Mouse (Mus musculus) small intestine, adult 2 months (tissue): ENCODE data around the gene Ccdc159. TPM values are rescaled to one million over a fixed set of nuclear protein-coding genes. Genes with fewer than 3 reads are reported as not detected.

Experiments used
- H3K27ac ChIP-seq: fragments of 200-500 bp; 2 replicates; pipeline ENCODE4 v1.5.1; 2012; ENCODE audit warnings: low read depth, low read length, control low read depth, inconsistent platforms; ENCODE audit not compliant: insufficient read depth
- H3K27me3 ChIP-seq: fragments of 200-500 bp; 2 replicates; pipeline ENCODE4 v1.6.1; 2012; ENCODE audit warnings: mild to moderate bottlenecking, moderate library complexity, low read length, inconsistent platforms; ENCODE audit not compliant: control insufficient read depth, insufficient read depth
- H3K36me3 ChIP-seq: fragments of 200-500 bp; 2 replicates; pipeline ENCODE4 v1.6.1; 2012; ENCODE audit warnings: mild to moderate bottlenecking, low read length, control low read depth, inconsistent platforms; ENCODE audit not compliant: control insufficient read depth, insufficient read depth
- H3K4me1 ChIP-seq: fragments of 200-500 bp; 2 replicates; pipeline ENCODE4 v1.6.1; 2012; ENCODE audit warnings: low read length, inconsistent platforms, mixed read lengths; ENCODE audit not compliant: control insufficient read depth, insufficient read depth, insufficient read length
- H3K4me3 ChIP-seq: fragments of 200-500 bp; 2 replicates; pipeline ENCODE4 v1.5.1; 2012; ENCODE audit warnings: low read depth, mild to moderate bottlenecking, control low read depth, inconsistent platforms, low read length, moderate library complexity
- CTCF ChIP-seq: fragments of 200-500 bp; IDR thresholded peaks from 2 replicates; pipeline ENCODE4 v1.5.1; 2012; ENCODE audit warnings: low read depth, mild to moderate bottlenecking, control low read depth, inconsistent platforms, low read length, moderate library complexity, mixed read lengths; ENCODE audit not compliant: insufficient replicate concordance, insufficient read length; ENCODE audit errors: extremely low read depth
- POLR2A ChIP-seq: fragments of 200-500 bp; IDR thresholded peaks from 2 replicates; pipeline ENCODE4 v1.6.1; 2012; ENCODE audit warnings: low read depth, mild to moderate bottlenecking, control low read depth, inconsistent platforms, low read length, moderate library complexity
- WGBS: fragments of 180-500 bp; shearing (Covaris S2); methylation state at CpG from one replicate; pipeline ENCODE4 v1.1.7; 2018; 5-methylcytosine and 5-hydroxymethylcytosine counted together
- polyA plus RNA-seq: library from polyadenylated mRNA; depleted of rRNA; stranded (reverse); fragments of >200 nt; gene quantifications from 2 replicates; pipeline ENCODE4 v1.2.3, GENCODE M21; 2012

Ccdc159 gene
- polyA plus RNA-seq, 1 experiment, result 0.71 TPM

DNA sequence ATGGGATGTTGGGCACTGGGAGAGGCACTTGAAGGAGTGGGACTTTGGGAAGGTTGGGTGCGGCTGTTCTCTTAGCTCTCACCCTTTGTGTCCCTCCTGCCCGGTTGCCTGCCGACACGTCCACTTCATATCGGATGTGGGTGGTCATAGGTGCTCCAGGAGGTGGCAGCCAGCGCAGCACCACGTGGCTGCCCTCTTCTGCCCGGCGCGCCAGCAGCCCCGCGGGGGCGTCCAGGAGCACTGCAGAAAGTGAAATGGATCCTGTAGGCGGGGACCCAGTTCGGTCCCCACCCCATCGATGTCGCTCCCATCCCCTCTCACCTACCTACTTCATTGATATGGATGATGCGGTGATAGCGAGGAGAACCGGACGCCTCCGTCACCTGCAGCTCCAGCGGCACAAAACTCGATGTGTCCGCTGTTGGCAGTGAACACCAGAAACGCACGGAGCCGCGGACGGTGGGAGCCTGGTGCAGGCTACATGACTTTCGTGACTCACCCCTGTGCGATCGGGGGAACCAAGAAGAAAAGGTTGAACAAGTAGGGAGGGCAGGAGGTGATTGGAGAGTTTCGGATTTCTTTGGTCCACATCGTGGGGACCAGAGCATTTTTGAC, 34.2 kb downstream of the Ccdc159 start:
- H3K27me3 ChIP-seq, result peaks cover 29% of the 10 kb centered on the region
- WGBS, result 7% methylated on average over 35 of the region's 35 CpGs
- H3K4me1 ChIP-seq, result peaks cover 17% of the 10 kb centered on the region
- peak overlapping the region; percentile 57 for H3K4me3 ChIP-seq
- no peak overlapping the region for H3K27ac ChIP-seq
- H3K36me3 ChIP-seq, result no peaks in the 10 kb centered on the region
- no peak for TF ChIP-seq CTCF
- TF ChIP-seq POLR2A, result no peak

DNA sequence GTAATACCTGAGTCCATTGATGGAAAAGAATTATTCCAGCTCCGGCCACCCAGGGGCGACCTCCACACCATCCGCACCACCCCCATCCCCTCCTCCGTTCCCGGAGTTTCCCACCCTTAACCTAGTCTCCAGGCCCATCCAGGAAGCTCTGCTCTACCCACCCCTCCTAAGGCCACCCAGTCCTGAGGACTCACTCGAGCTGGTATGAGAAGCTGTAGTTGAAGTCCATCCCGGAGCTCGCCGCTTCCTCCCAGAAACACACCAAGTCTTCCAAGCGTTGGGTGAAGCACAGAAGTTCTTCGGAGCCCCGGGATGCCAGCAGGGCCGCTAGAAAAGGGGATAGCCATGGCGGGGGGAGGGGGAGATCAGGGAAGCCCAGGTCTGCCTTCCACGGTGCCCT, 34.7 kb downstream of the Ccdc159 start:
- TF ChIP-seq POLR2A, result no peak
- TF ChIP-seq CTCF, result no peak
- Histone ChIP-seq H3K4me3 (peak overlapping the region; percentile 57), H3K36me3 (no peaks in the 10 kb centered on the region), H3K27ac (no peak overlapping the region), H3K27me3 (peaks cover 29% of the 10 kb centered on the region), H3K4me1 (peaks cover 17% of the 10 kb centered on the region)
- WGBS, result under 1% methylated on average over 15 of the region's 15 CpGs

DNA sequence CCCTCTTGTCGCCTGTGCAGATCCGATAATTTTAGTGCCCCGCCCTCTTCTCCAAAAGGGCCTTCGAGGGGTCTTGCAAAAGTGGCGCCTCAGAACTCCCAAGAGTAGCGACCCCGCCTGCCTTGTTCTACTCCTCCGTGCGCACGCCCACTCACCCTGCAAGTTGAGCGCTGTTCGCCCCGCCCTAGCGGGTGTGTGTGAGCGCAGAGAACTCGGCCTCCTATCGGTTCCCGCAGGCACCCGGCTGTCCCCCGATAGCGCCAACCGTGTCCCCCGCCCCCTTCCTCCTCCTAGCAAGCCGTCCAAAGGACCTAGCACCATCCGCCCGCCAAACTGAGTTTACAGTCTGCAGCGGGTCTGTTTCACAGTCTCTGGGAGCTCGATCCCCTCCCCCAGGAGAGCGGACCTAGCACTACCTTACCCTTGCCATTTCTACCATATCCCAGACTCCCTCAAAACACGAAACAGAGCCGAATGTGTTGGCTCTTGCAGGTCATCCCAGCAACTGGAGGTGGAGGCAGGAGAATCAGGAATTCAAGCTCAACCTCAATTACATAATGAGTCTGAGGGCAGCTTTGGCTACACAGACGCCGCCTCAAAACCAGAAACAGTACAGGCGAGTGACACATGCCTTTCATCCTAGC, 35.3 kb downstream of the Ccdc159 start:
- WGBS, result 5% methylated on average over 34 of the region's 34 CpGs
- TF ChIP-seq CTCF (no peak), POLR2A (no peak)
- peaks cover 17% of the 10 kb centered on the region for H3K4me1 ChIP-seq
- H3K27ac ChIP-seq, result no peak overlapping the region
- no peaks in the 10 kb centered on the region for H3K36me3 ChIP-seq
- peak overlapping the region; percentile 57 for H3K4me3 ChIP-seq
- peaks cover 32% of the 10 kb centered on the region for H3K27me3 ChIP-seq

DNA sequence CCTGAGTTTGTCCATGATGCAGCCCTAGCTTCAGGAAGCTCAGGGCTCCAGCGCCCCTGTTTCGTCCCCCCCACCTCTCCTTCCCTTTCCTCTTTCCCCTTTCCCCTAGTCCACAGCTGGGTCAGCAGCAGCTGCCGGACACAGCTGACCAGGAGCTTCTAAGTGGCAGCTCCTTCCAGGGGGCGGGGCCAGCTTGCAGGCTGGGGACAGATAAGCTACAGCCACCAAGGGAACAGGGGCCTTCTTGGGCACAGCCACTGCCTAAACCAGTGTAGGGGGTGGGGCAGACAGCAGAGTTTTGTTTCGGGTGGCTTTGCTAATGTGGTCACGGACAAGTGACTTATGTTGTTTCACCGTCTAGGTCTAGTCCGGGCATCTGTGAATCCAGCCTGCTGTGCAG, 36.1 kb downstream of the Ccdc159 start, which contains the start of gene Epor:
Gene Epor (minus strand): TSS at position 90 of the 400 bp plus-strand sequence.
- WGBS, result 42% methylated on average over 8 of the region's 8 CpGs
- TF ChIP-seq POLR2A (no peak), CTCF (no peak)
- H3K27ac ChIP-seq, result no peak within 1 kb of the TSS
- peaks cover 32% of the 10 kb centered on the region for H3K27me3 ChIP-seq
- peak within 1 kb of the TSS; percentile 57 for H3K4me3 ChIP-seq
- peaks cover 15% of the 10 kb centered on the region for H3K4me1 ChIP-seq
- H3K36me3 ChIP-seq, result no peaks in the 10 kb centered on the region

DNA sequence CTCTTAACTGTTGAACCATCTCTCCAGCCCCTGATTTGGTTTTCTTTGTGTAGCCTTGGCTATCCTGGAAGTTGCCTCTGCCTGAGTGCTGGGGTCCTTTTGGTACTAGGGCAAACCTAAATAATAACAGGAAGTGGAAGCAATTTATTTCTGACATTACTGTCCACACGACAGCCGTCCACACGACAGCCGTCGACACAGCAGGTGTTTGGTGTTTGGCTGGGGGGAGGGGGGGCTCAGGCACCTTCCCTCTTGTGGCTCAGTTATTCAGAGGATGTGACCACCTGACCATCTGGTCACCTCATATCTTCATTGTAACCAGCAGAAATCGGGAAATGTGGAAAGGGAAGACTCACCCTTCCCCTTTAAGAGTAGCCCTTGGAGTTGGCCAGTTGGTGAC, 41.6 kb downstream of the Ccdc159 start:
- WGBS, result 41% methylated on average over 6 of the region's 6 CpGs
- no peak overlapping the region for H3K4me3 ChIP-seq

DNA sequence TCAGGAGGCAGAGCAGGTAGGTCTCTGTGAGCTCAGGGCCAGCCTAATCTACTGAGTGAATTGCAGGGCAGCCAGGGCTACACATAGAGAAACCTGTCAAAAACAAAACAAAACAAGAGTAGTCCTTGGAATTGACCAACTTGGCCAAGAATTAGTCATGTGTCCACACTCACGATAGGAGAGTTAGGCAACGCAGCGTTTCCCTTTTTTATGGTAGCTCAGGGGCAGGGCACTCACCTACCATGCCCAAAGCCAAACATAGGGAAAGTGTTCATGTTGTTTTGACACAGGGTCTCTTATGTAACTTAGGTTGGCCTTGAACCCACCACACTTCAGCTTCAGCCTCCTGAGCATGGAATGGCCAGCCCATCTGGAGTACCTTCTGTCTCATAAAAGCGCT, 42.0 kb downstream of the Ccdc159 start:
- H3K27me3 ChIP-seq, result peaks cover 2% of the 10 kb centered on the region; the same call in 1 of the 2 replicates
- TF ChIP-seq CTCF, result no peak
- TF ChIP-seq POLR2A, result no peak
- H3K4me1 ChIP-seq, result no peaks in the 10 kb centered on the region
- H3K4me3 ChIP-seq, result no peak overlapping the region
- H3K36me3 ChIP-seq, result no peaks in the 10 kb centered on the region
- 69% methylated on average over 4 of the region's 4 CpGs for WGBS
- no peak overlapping the region for H3K27ac ChIP-seq

More for the DNA sequence above, 41.6 kb downstream of the Ccdc159 start:
- no peaks in the 10 kb centered on the region for H3K4me1 ChIP-seq
- H3K27ac ChIP-seq, result no peak overlapping the region
- TF ChIP-seq POLR2A (no peak), CTCF (no peak)
- H3K27me3 ChIP-seq, result peaks cover 2% of the 10 kb centered on the region; the same call in 1 of the 2 replicates
- no peaks in the 10 kb centered on the region for H3K36me3 ChIP-seq

DNA sequence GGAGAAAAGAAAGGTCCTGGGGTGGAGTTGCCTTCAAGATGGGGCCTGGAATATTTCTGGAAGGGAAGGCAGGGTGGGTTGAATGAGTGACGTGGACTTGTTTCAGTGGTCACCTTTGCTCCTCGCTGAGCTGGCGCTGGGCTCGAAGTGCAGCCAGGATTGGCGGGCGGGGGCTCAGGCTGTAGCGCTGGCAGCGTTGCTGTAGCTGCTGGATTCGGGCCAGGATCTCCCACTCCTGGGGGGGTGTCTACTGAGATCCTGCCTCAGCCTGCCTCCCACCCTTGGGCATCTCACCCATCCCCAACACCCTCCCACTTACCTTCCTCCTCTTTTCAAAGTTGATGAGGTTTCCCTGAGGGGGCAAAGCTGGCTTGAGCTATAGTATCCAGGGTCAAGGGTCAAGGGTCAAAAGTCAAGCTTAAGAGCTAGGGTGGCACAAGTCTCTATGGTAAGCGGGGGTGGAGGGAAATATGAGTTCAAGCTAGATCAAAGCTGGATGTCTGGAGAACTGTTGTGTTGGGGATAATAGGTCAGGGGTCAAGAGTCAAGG, 49.4 kb downstream of the Ccdc159 start:
- 63% methylated on average over 10 of the region's 10 CpGs for WGBS
- no peak overlapping the region for H3K4me3 ChIP-seq
- no peaks in the 10 kb centered on the region for H3K27me3 ChIP-seq
- TF ChIP-seq POLR2A, result no peak
- TF ChIP-seq CTCF, result no peak
- no peaks in the 10 kb centered on the region for H3K4me1 ChIP-seq
- no peaks in the 10 kb centered on the region for H3K36me3 ChIP-seq
- no peak overlapping the region for H3K27ac ChIP-seq
